Mouse (Mus musculus) layer of hippocampus, adult 8-10 months (tissue): ENCODE data around the gene Iqgap2. TPM values are rescaled to one million over a fixed set of nuclear protein-coding genes. Genes with fewer than 3 reads are reported as not detected.

ENCODE experiments used
- DNase-seq, 2 experiments: peaks; one replicate each; pipeline ENCODE4 v3.0.0; 2022; ENCODE audit warnings: low spot score in 2 of 2
- total RNA-seq, 4 experiments: library from RNA; stranded (reverse); gene quantifications; 2 replicates each; pipeline ENCODE4 v1.2.4; 2022

The Iqgap2 gene
- 10 to 100 TPM; 60.5 to 80.9 (median 72.5) TPM for total RNA-seq

DNA sequence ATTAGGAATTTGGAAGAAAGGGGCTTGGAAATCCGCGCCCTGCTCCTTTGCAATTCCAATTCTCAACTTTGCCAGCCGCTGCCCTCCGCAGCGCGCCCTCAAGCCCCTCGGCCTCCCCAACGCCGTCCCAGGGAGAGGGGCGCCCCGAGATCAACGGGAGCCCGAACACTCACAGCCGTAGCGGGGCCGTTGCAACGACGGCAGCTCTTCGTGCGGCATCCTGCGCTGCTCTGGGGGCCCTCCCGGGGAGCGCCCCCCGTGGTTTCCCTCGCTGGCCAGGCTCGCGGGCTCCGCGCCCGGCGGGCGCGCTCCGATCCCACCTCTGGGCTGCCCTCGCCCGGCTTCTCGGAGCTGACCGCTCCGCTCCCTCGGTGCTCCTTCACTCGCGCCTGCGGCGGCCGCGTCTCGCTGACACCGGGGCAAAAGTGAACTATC, at the start of gene Iqgap2:
Gene Iqgap2, minus strand, starts transcription at position 432 of the 435 bp plus-strand sequence.
- DNase-seq: no peak

- DNase-seq: no peak
Observed at GRCm38 (mm10) chr13:95940811-95941210, 49.1 kb upstream of the Iqgap2 start.

- no peak for DNase-seq
Observed at GRCm38 (mm10) chr13:95924201-95924621, 32.5 kb upstream of the Iqgap2 start.

DNA sequence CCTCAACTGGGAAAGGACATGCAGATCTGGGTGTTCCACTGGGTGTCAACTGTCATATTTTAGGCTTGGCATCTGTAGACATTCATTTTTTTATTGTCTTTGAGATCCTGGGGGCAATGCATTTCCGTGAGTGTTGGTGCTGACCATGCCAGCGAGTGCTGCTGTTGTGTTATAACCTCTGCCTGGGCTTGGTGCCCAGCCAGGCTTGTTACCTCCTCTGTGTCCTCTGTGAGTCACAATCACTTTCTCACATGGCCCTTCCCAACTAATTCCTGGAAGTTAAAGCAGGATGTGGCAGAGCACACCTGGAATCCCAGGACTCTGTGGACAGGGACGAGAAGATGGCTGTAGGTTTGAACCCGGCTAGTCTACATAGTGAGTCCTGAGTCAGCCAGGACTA, 30.9 kb upstream of the Iqgap2 start:
- DNase-seq: no peak

DNA sequence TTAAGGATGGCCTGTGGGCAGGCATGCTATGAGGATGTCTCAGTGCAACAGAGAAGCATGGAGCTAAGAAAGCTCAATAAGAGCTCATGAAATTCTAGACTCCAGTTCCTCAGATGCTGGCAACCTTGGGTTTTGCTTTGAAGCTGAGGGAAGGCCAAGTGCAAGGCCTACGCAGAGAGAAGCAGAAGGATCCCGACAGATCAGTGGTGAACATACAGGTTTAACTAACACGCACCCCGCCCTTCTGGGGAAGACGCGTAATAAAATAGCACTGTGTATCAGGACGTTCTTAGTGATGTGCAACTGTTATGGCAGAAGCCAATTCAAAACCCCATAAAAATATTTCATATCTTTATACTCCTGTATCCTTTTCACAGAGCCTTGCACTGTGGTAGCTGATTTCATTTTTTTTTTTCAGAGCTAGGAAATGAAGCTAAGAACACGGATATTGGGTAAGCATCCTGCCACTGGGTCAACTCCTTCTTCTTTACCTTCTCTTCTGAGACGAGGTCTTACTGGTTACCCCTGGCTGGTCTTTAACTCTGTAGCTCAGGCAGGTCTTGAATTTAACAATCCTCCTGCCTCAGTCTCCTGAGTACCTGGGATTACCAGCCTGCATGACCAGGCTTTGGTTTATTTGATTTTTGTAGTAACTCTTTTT, 27.0 kb upstream of the Iqgap2 start:
- no peak for DNase-seq

DNA sequence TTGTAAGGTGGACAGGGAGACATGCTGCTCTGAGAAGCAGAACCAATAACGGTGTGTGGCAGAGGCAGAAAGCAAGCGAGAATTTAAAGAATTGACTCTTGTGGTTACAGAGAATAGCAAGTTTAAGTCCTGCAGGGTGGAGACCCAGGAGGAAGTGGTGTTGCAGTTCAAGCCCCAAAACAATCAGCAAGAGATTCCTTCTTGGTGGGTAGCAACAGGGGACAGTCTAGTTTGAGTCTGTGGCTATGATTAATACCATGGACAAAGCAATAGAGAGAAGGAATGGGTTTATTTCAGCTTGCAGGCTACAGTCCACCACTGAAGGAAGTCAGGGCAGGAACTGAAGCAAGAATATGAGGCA, 21.3 kb upstream of the Iqgap2 start:
- no peak for DNase-seq

DNA sequence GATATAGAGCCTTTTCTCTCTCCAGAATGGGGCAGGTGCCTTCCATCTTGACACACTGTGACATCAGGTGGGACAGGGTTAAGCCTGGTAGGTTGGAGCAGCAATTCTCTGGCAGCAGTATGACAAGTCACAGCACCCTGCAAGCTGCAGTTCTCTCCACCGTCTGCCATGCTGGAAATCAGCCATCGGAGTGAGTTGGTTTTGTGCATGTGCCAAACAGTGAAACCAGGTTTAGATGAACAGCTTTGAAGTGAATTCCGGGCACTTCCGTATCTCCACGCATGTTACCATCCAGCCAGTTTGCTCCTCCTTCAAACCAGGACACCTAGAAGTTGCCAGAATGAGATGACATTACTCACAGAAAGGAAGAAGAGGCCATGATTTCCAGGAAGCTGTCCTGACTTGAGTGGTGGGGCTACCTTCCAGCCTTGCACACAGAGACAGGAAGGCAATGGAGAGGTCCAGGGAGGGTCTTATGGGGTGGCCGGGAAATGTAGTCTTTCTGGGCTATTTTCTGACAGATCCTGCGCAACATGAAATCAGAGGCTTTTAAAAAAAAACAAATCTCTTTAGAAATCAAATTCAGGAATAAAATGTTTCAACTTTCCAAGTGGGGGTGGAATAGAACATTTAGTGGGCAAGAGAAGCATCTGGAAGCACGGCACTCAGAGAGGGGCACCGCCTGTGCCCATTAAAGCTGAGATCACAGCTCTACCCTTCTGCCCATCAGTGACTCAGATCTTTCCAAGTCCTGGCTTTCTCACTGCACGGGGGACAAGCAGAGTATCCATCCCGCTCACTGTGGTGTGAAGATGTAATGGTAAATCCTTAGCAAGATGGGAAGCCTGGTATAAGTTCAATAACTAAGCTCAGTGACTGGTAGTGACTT, 20.7 kb upstream of the Iqgap2 start:
- DNase-seq: peak; percentile 76 to 86

DNA sequence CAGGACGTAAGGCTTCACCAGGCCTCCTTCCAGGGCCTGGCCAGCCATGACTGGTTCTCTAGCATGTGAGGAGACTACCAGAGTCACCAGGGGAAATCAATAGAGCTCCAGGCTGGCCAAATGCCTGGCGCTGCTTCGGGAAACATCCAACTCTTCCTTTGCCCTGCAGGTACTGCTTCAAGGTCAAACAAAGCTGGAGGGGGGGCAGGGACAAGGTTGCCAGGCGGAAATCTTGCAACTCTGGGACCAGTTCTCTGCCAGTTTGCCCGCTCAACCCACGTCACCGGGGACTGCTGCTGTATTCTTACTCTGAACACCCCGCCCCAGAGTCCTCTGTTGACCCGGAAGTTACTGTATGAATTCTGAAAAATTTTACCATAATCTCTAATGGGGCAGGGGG, 18.5 kb upstream of the Iqgap2 start:
- DNase-seq: no peak

DNA sequence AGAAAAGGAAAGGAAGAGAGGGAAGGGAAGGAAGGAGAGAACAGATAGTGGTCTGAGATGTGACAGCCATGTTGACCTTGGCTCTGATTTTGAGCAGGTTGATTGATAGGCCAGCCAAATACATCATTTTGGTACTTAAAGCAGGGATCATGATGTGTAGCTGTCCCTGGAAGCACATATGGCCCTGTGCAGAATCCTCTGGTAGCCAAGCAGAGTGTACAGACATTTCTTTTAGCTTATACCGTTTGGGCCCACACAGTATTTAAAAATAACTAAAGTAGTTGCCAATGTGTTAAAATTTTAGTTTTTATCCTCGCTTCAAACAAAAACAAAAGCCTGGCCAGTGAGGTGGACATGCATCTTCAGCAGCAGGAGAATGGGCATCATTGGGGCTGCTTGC, 17.5 kb upstream of the Iqgap2 start:
- DNase-seq: no peak

- DNase-seq: no peak
Observed at GRCm38 (mm10) chr13:95902696-95903095, 11.0 kb upstream of the Iqgap2 start.

- DNase-seq: no peak
Observed at GRCm38 (mm10) chr13:95899885-95900650, 8.3 kb upstream of the Iqgap2 start.

DNA sequence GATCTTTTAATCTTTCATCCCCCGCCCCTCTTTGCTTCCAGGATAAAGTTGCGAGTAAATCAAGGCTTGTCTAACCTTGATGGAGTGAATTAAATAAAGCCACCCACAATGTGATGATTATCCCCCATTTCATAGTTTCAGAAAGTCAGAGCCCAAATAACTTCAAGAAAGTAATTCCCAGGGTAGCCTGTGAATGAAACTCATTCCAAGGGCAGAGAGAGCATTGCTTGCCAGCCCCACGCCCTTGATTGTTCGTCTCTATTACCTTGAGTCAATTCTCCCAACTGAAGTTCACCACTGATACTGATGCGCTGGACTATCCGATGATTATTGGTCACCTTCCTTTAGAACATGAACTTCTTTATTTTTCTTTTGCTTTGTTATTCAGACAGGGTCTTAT, 4.8 kb upstream of the Iqgap2 start:
- DNase-seq: no peak

DNA sequence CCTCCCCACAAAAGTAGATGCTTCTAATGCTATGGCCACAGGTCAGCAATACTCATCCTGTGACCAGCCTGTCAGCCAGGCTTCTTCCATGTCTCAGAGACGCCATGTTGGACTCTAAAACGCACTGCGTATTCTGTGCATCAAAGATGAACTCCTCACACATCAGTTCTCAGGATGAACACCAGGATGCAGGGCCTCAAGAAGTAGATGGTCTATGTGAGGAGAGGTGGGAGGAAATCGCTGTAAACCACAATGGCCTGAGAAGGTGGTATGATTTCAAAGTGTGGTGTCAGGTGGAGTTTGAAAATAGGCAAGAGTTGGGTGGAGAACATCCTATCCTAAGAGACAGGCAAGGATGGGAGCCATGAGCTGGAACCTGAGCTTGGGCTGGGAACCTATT, 1.4 kb upstream of the Iqgap2 start:
- DNase-seq: no peak

DNA sequence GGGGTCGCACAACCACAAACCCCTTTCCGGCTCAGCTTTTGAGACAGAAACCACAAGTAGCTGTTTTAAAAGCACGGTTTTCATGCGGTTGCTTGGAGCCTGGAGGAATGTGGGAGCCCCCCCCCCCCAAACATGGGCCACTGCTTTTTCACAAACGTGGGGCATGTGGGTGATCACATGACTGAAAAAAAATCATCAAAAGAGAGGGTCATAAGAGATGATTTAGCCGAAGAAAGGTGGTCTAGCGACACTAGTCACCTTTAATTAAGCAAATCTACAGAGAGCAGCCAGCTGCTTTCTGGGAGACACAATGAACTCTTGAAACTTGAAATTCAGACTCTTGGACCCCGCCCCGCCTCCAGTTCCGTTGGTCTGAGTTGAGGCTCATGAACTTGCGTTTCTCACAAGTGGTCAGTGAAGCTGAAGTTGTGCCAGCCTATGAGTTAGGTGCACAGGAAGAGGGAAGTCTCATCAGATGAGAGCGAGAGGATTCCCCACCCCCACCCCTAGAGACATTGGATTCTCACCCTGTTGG, 956 bp upstream of the Iqgap2 start:
- no peak for DNase-seq

GRCm38 (mm10) chr13:95891926-95892610, 346 bp upstream of the Iqgap2 start:
- peak; percentile 49 to 68 for DNase-seq

DNA sequence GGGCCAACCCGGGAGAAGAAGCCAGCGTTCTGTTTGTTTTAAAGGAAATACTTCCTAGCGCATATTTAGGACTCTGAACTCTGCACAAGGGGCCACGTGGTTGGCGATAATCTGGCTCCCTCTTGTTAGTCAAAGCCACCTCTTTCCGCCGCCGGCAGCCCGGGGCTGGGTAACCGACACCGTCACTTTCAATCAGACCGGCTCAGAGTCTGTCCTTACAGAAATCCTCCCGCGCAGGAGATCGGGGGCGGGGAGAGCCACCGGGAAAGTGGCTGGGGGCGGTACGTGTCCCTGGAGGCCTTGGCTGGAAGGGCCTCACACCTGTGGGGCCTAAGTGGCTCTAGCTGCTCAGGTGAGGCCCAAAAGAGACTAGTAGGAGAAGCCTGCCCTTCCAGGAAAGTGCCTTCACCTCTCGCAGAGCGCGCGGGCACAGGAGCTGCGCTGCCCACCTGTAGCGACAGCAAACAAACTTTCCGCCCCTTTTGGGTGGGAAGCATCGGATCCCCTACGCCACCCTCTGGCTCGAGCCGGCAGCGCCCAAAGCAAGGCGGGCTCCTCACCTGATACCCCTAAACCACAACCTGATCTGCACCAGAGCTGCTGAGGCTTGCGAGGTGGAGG, 761 bp downstream of the Iqgap2 start:
- DNase-seq: no peak

GRCm38 (mm10) chr13:95889981-95890545, 1.7 kb downstream of the Iqgap2 start:
- DNase-seq: peak in 1 of 2 experiments; percentile 38

DNA sequence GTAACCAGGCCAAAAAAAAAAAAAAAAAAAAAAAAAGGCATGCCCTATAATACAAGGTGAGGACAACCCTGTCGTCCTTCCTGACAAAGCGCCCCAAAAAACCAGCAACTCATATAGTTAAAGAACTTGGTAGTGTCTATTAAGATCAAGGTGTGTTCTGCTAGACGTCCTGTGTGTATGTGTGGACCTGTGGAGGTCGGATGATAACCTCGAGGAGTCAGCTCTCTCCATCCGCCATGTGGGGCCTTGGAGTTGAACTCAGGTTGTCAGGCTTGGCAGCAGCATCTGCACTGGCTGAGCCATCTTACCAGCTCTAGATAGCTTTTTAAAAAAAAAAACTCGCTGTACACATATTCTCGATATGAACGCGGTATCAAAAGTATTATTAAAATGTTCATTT, 2.4 kb downstream of the Iqgap2 start:
- DNase-seq: no peak

DNA sequence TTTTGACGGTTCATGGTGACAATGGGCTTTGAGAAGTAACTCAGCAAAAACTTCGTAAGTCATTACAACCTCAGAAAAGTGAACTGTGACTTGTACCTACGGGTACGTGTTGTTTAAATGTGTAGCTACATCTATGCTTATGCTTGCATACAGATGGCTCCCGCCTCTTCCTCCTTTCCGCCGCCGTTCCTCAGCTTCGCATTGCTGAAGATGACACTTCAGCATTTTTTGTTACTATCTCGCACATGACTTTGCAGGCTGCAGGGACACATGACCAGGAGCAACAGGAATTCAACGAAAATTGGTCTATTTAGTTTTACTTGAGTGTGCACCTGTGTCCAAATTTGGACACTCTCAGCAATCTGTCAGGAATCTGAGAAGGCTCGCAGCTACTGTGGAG, 3.1 kb downstream of the Iqgap2 start:
- no peak for DNase-seq

GRCm38 (mm10) chr13:95888170-95888569, 3.6 kb downstream of the Iqgap2 start:
- DNase-seq: no peak
